16 mouse cellular contexts compared by ENCODE assay signal in the genomic region with DNA sequence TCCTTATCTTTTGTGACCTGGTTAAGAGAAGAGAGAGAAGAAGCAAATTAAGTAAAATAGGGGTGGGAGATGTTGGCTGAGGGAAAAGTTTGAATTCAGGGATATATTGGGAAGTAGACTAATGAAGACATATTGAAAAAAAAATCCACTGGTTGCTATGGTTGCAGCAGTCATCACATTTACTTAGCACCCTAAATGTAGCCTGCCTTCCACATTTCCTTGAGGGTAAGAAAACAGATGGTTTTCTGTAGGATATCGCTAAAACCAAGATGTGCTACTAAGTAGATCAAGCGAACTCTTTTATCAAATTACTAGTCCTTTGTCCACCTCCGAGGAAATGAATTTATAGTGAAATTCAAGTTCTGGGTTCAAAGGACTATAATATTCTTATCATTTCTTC. TPM values are rescaled to one million over a fixed set of nuclear protein-coding genes. Genes with fewer than 3 reads are reported as not detected.
"Had no signal": no experiment of that assay in that cellular context is flagged by ENCODE, and none has a peak within 500 bp of the region (broad histone marks: within the 10 kb centered on the region; RNA-seq: fewer than 3 reads in every experiment).

No protein-coding gene starts in this region.

- DNase-seq: retina, postnatal 1 day; right cerebral cortex, adult 18-20 months; right cerebral cortex, postnatal 14 days; right cerebral cortex, postnatal 25 days; right cerebral cortex, postnatal 4 days; spleen, adult 18-20 months; thymus, adult 18-20 months; thymus, adult 2 months; thymus, postnatal 14 days; thymus, postnatal 25 days; thymus, postnatal 36 days; thymus, postnatal 4 days had no signal

RNA-seq across cellular contexts. Expression of a gene that starts 37.2 kb away (rescaled TPM):
- total RNA-seq: neutrophil, adult 5-6 weeks had no signal
- polyA plus RNA-seq: small intestine, adult 2 months; spleen, adult 2 months; thymus, adult 2 months; thymus, postnatal 0 days had no signal
